Mouse (Mus musculus) MEL (cell line): ENCODE results near the gene Arf4. TPM values are rescaled to one million over a fixed set of nuclear protein-coding genes. Genes with fewer than 3 reads are reported as not detected.

Experiments
- DNase-seq: peaks from one replicate; pipeline ENCODE4 v3.0.0; 2011; ENCODE audit warnings: low read depth, low spot score
- H3K27ac ChIP-seq: 2 replicates; pipeline ENCODE4 v1.5.1; 2012; ENCODE audit warnings: low read depth, mild to moderate bottlenecking, control low read depth, low read length, moderate library complexity; ENCODE audit not compliant: control insufficient read depth
- H3K27me3 ChIP-seq, 2 experiments: fragments of 150-350 bp in 1 of 2; sonication (generic) in 1 of 2; 2 replicates each; pipeline ENCODE4 v1.6.1; 2012; ENCODE audit warnings: low read length in 2 of 2, mild to moderate bottlenecking in 2 of 2, improper control_type of control experiment in 1 of 2, moderate library complexity in 1 of 2; ENCODE audit not compliant: insufficient read depth in 2 of 2, control insufficient read depth in 1 of 2
- H3K36me3 ChIP-seq, 2 experiments: 2 replicates each; pipeline ENCODE4 v1.6.1; 2012 to 2014; ENCODE audit warnings: low read length in 2 of 2, improper control_type of control experiment in 1 of 2, inconsistent platforms in 1 of 2, mild to moderate bottlenecking in 1 of 2; ENCODE audit not compliant: insufficient read depth in 2 of 2, control insufficient read depth in 1 of 2
- H3K4me1 ChIP-seq, 2 experiments: fragments of 150-350 bp in 1 of 2; sonication (generic) in 1 of 2; 2 replicates each; pipeline ENCODE4 v1.6.1; 2012; ENCODE audit warnings: low read length in 2 of 2, improper control_type of control experiment in 1 of 2, mild to moderate bottlenecking in 1 of 2; ENCODE audit not compliant: insufficient read depth in 2 of 2, control insufficient read depth in 1 of 2
- H3K4me3 ChIP-seq, 2 experiments: fragments of 150-350 bp in 1 of 2; sonication (generic) in 1 of 2; 2 replicates each; pipeline ENCODE4 v1.5.1; 2012; ENCODE audit warnings: low read depth in 2 of 2, low read length in 2 of 2, mild to moderate bottlenecking in 2 of 2, moderate library complexity in 2 of 2, control low read depth in 1 of 2, improper control_type of control experiment in 1 of 2; ENCODE audit not compliant: control insufficient read depth in 1 of 2, insufficient read depth in 1 of 2
- H3K79me2 ChIP-seq: 2 replicates; pipeline ENCODE4 v1.6.1; 2012; ENCODE audit warnings: mild to moderate bottlenecking, low read length, moderate library complexity; ENCODE audit not compliant: control insufficient read depth, poor library complexity, insufficient read depth
- H3K9ac ChIP-seq: 2 replicates; pipeline ENCODE4 v1.6.1; 2012; ENCODE audit warnings: low read depth, mild to moderate bottlenecking, control low read depth, low read length, moderate library complexity; ENCODE audit not compliant: control insufficient read depth, poor library complexity, severe bottlenecking
- H3K9me3 ChIP-seq: fragments of 150-350 bp; sonication (generic); replicated peaks from 2 replicates; pipeline ENCODE4 v1.6.1; 2012; ENCODE audit warnings: mild to moderate bottlenecking, low read length, improper control_type of control experiment, moderate library complexity; ENCODE audit not compliant: insufficient read depth
- BHLHE40 ChIP-seq: IDR thresholded peaks from 2 replicates; pipeline ENCODE4 v1.6.1; 2012; ENCODE audit warnings: low read depth, mild to moderate bottlenecking, inconsistent platforms, low read length, improper control_type of control experiment, borderline replicate concordance
- CTCF ChIP-seq, 3 experiments: IDR thresholded peaks in 2 of 3; conservative IDR thresholded peaks in 1 of 3; 2 replicates each; pipeline ENCODE4 v1.5.1; 2011 to 2012; ENCODE audit warnings: low read length in 3 of 3, low read depth in 2 of 3, mild to moderate bottlenecking in 2 of 3, improper control_type of control experiment in 1 of 3, inconsistent platforms in 1 of 3, mixed read lengths in 1 of 3, moderate library complexity in 1 of 3; ENCODE audit not compliant: control insufficient read depth in 1 of 3, insufficient read depth in 1 of 3, poor library complexity in 1 of 3, severe bottlenecking in 1 of 3
- E2F4 ChIP-seq: IDR thresholded peaks from 2 replicates; pipeline ENCODE4 v1.6.1; 2011; ENCODE audit warnings: low read depth, low read length, improper control_type of control experiment, borderline replicate concordance
- ELF1 ChIP-seq: IDR thresholded peaks from 2 replicates; pipeline ENCODE4 v1.6.1; 2014; ENCODE audit warnings: low read depth, mild to moderate bottlenecking, inconsistent platforms, low read length, improper control_type of control experiment, moderate library complexity
- EP300 ChIP-seq, 2 experiments: IDR thresholded peaks; 2 replicates each; pipeline ENCODE4 v1.6.1; 2011; ENCODE audit warnings: improper control_type of control experiment in 2 of 2, low read length in 2 of 2, low read depth in 1 of 2, mild to moderate bottlenecking in 1 of 2
- ETS1 ChIP-seq: IDR thresholded peaks from 2 replicates; pipeline ENCODE4 v1.6.1; 2012; ENCODE audit warnings: low read depth, mild to moderate bottlenecking, inconsistent platforms, low read length, improper control_type of control experiment, moderate library complexity
- GABPA ChIP-seq: IDR thresholded peaks from 2 replicates; pipeline ENCODE4 v1.6.1; 2012; ENCODE audit warnings: low read depth, mild to moderate bottlenecking, inconsistent platforms, low read length, improper control_type of control experiment, moderate library complexity
- GATA1 ChIP-seq: IDR thresholded peaks from 2 replicates; pipeline ENCODE4 v1.6.1; 2011; ENCODE audit warnings: low read depth, low read length, improper control_type of control experiment
- JUND ChIP-seq: IDR thresholded peaks from 2 replicates; pipeline ENCODE4 v1.6.1; 2011; ENCODE audit warnings: low read depth, mild to moderate bottlenecking, improper control_type of control experiment, low read length
- MAFK ChIP-seq: IDR thresholded peaks from 2 replicates; pipeline ENCODE4 v1.6.1; 2011; ENCODE audit warnings: low read depth, mild to moderate bottlenecking, low read length, improper control_type of control experiment, borderline replicate concordance
- MAX ChIP-seq: IDR thresholded peaks from 2 replicates; pipeline ENCODE4 v1.6.1; 2011; ENCODE audit warnings: low read length, improper control_type of control experiment
- MAZ ChIP-seq: IDR thresholded peaks from 2 replicates; pipeline ENCODE4 v1.6.1; 2012; ENCODE audit warnings: low read depth, mild to moderate bottlenecking, inconsistent platforms, low read length, improper control_type of control experiment
- MEF2A ChIP-seq: IDR thresholded peaks from 2 replicates; pipeline ENCODE4 v1.6.1; 2014; ENCODE audit warnings: low read depth, mild to moderate bottlenecking, inconsistent platforms, low read length, improper control_type of control experiment; ENCODE audit not compliant: poor library complexity, insufficient replicate concordance, severe bottlenecking; ENCODE audit errors: extremely low read depth
- MYB ChIP-seq: IDR thresholded peaks from 2 replicates; pipeline ENCODE4 v1.6.1; 2011; ENCODE audit warnings: mild to moderate bottlenecking, low read depth, low read length, improper control_type of control experiment
- MYC ChIP-seq: IDR thresholded peaks from 2 replicates; pipeline ENCODE4 v1.6.1; 2011; ENCODE audit warnings: low read depth, mild to moderate bottlenecking, low read length, improper control_type of control experiment, moderate library complexity
- NELFE ChIP-seq: IDR thresholded peaks from 2 replicates; pipeline ENCODE4 v1.6.1; 2011; ENCODE audit warnings: low read depth, low read length, improper control_type of control experiment
- POLR2A ChIP-seq, 2 experiments: IDR thresholded peaks; 2 replicates each; pipeline ENCODE4 v1.6.1; 2011 to 2012; ENCODE audit warnings: low read length in 2 of 2, mild to moderate bottlenecking in 2 of 2, control low read depth in 1 of 2, improper control_type of control experiment in 1 of 2, low read depth in 1 of 2, moderate library complexity in 1 of 2; ENCODE audit not compliant: control insufficient read depth in 1 of 2, insufficient read depth in 1 of 2, poor library complexity in 1 of 2
- POLR2AphosphoS5 ChIP-seq: IDR thresholded peaks from 2 replicates; pipeline ENCODE4 v1.6.1; 2012; ENCODE audit warnings: low read depth, borderline replicate concordance, mild to moderate bottlenecking, inconsistent platforms, low read length, moderate library complexity, mixed read lengths
- RAD21 ChIP-seq: IDR thresholded peaks from 2 replicates; pipeline ENCODE4 v1.6.1; 2011; ENCODE audit warnings: mild to moderate bottlenecking, low read depth, low read length, improper control_type of control experiment
- SMC3 ChIP-seq: IDR thresholded peaks from 2 replicates; pipeline ENCODE4 v1.6.1; 2011; ENCODE audit warnings: low read depth, low read length, improper control_type of control experiment
- TAL1 ChIP-seq: IDR thresholded peaks from 2 replicates; pipeline ENCODE4 v1.6.1; 2012; ENCODE audit warnings: mild to moderate bottlenecking, inconsistent platforms, low read length, moderate library complexity, mixed read lengths
- TBP ChIP-seq: IDR thresholded peaks from 2 replicates; pipeline ENCODE4 v1.8.0; 2011; ENCODE audit warnings: low read depth, low read length, improper control_type of control experiment
- TCF12 ChIP-seq: IDR thresholded peaks from 2 replicates; pipeline ENCODE4 v1.6.1; 2014; ENCODE audit warnings: low read depth, mild to moderate bottlenecking, inconsistent platforms, low read length, improper control_type of control experiment, moderate library complexity
- UBTF ChIP-seq: IDR thresholded peaks from 2 replicates; pipeline ENCODE4 v1.6.1; 2012; ENCODE audit warnings: low read depth, mild to moderate bottlenecking, inconsistent platforms, low read length, improper control_type of control experiment, moderate library complexity, borderline replicate concordance; ENCODE audit not compliant: insufficient read depth
- USF1 ChIP-seq: IDR thresholded peaks from 2 replicates; pipeline ENCODE4 v1.6.1; 2014; ENCODE audit warnings: low read depth, mild to moderate bottlenecking, inconsistent platforms, low read length, improper control_type of control experiment, moderate library complexity
- ZC3H11A ChIP-seq: IDR thresholded peaks from 2 replicates; pipeline ENCODE4 v1.6.1; 2012; ENCODE audit warnings: low read depth, mild to moderate bottlenecking, inconsistent platforms, low read length, improper control_type of control experiment
- ZKSCAN1 ChIP-seq: IDR thresholded peaks from 2 replicates; pipeline ENCODE4 v1.6.1; 2012; ENCODE audit warnings: low read depth, mild to moderate bottlenecking, inconsistent platforms, low read length, improper control_type of control experiment, moderate library complexity
- ZNF384 ChIP-seq: IDR thresholded peaks from 2 replicates; pipeline ENCODE4 v1.6.1; 2012; ENCODE audit warnings: low read depth, mild to moderate bottlenecking, inconsistent platforms, low read length, improper control_type of control experiment
- polyA plus RNA-seq, 2 experiments: library from polyadenylated mRNA; stranded (reverse) in 1 of 2; unstranded in 1 of 2; fragments of >175 nt in 1 of 2; fragments of >200 nt in 1 of 2; gene quantifications; 2 replicates each; pipeline versions ENCODE4 v1.2.1 to v1.2.4; 2012; ENCODE audit warnings: low replicate concordance in 2 of 2, low read depth in 1 of 2; ENCODE audit not compliant: insufficient read length in 2 of 2, insufficient read depth in 1 of 2, missing spikeins in 1 of 2
- total RNA-seq: library from RNA; depleted of rRNA; stranded (reverse); fragments of 300-350 nt; gene quantifications from 2 replicates; pipeline ENCODE4 v1.2.3, GENCODE M21; 2012

The Arf4 gene
- total and polyA plus RNA-seq, 3 experiments, result 50.9 to 87.6 TPM; not detected in 1

DNA sequence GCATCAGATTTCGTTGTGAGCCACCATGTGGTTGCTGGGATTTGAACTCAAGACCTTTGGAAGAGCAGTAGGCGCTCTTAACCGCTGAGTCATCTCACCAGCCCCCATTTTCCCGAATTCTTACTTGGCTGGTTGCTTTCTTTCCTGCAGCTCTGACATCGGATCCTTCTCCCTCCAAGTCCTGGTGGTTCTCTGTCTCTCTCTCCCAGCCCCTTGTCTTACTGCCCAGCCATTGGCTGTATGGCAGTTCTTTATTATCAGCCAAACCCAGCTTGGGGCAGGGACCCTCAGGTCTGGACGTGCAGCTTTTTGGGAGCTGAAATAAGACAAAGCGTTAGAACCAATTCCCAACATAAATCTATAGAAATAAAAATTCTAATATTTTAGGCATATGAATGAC, 42.7 kb upstream of the Arf4 start:
- Histone ChIP-seq H3K9ac (peak overlapping the region; percentile 30), H3K4me3 (peak overlapping the region; percentile 34 to 37), H3K27ac (peak overlapping the region; percentile 99), H3K36me3 (peaks cover 0 to 43% of the 10 kb centered on the region in 2 experiments; a peak in 3 of 4 replicates), H3K4me1 (peaks cover 21 to 22% of the 10 kb centered on the region in 2 experiments), H3K27me3 (no peaks in the 10 kb centered on the region), H3K9me3 (no peaks in the 10 kb centered on the region), H3K79me2 (no peaks in the 10 kb centered on the region; the same call in 1 of the 2 replicates)
- TF ChIP-seq NELFE, result no peak
- TF ChIP-seq TAL1, result peak; percentile 84
- no peak for TF ChIP-seq MYC
- TF ChIP-seq POLR2A (IDR thresholded peaks at IDR 0.05; ENCODE audit: control insufficient read depth in 1 of 2, insufficient read depth in 1 of 2, low read depth in 1 of 2, low read length in 2 of 2, poor library complexity in 1 of 2), result peak in 1 of 2 experiments; percentile 31; a peak in 1 of 4 replicates
- TF ChIP-seq TCF12, result peak; percentile 53
- TF ChIP-seq EP300 (IDR thresholded peaks at IDR 0.05; ENCODE audit: low read depth in 1 of 2, low read length in 2 of 2), result peak in 1 of 2 experiments; percentile 53; a peak in 2 of 4 replicates
- TF ChIP-seq GATA1, result 0 out of 2 replicates have a peak, but pooled peaks have one; percentile 8
- TF ChIP-seq ETS1, result 0 out of 2 replicates have a peak, but pooled peaks have one; percentile 25
- peak; percentile 79 for DNase-seq

DNA sequence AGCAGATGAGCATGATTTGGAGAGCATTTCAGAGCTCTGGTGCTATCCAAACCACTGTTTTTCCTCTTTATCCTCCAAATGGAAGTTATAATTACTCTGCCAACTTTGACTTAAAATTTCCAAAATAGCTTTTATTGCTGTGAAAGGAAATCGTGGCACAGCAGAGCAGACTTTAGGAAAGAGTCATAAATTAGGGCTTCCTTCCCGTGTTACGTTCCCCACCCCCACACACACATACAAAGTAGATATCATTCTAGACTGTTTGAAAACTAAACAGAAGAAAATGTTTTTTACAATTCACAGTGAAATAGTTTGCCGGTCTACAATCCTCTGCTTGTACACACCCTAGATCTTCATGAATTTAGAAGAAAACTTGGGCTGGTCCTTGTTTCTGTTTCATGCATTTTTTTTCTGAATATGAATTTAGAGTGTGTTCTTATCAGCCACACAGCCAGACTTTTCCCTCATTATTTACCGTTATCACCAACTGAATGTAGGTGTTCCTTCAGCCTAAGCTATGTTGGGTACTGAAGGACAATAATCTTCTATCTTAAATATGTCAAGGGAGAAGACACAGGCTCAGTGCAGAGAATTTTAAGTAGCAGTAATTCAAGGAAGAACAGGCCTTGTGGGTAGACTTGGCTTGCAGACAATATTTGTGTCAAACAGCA, 42.0 kb upstream of the Arf4 start:
- H3K4me1 ChIP-seq, result peaks cover 21 to 22% of the 10 kb centered on the region in 2 experiments
- no peaks in the 10 kb centered on the region; the same call in 1 of the 2 replicates for H3K79me2 ChIP-seq
- H3K9me3 ChIP-seq, result no peaks in the 10 kb centered on the region
- H3K36me3 ChIP-seq, result peaks cover 0 to 43% of the 10 kb centered on the region in 2 experiments; a peak in 3 of 4 replicates
- H3K4me3 ChIP-seq, result peak overlapping the region; percentile 34 to 42
- H3K9ac ChIP-seq, result peak overlapping the region; percentile 63
- H3K27ac ChIP-seq, result peak overlapping the region; percentile 99
- no peaks in the 10 kb centered on the region for H3K27me3 ChIP-seq
- DNase-seq, result peak; percentile 85
- TF ChIP-seq E2F4 (no peak), MYB (peak; percentile 92), ZKSCAN1 (no peak), EP300 (IDR thresholded peaks at IDR 0.05; ENCODE audit: low read depth in 1 of 2, low read length in 2 of 2) (peak; percentile 87 to 94), MEF2A (no peak), POLR2A (IDR thresholded peaks at IDR 0.05; ENCODE audit: control insufficient read depth in 1 of 2, insufficient read depth in 1 of 2, low read depth in 1 of 2, low read length in 2 of 2, poor library complexity in 1 of 2) (peak in 1 of 2 experiments; percentile 1; a peak in 1 of 4 replicates), ETS1 (peak; percentile 84), MAZ (no peak), MAFK (peak; percentile 60; the same call in 1 of the 2 replicates), ZC3H11A (no peak; the same call in 1 of the 2 replicates), JUND (no peak), CTCF (IDR thresholded peaks at IDR 0.05 in 2 of 3, conservative IDR thresholded peaks at IDR 0.05 in 1 of 3; ENCODE audit: control insufficient read depth in 1 of 3, insufficient read depth in 1 of 3, low read depth in 2 of 3, low read length in 3 of 3, poor library complexity in 1 of 3, severe bottlenecking in 1 of 3) (no peak), UBTF (no peak), ELF1 (peak; percentile 44; the same call in 1 of the 2 replicates), TCF12 (peak; percentile 81), USF1 (no peak), TBP (peak; percentile 40; the same call in 1 of the 2 replicates), RAD21 (no peak), GATA1 (peak; percentile 91), BHLHE40 (peak; percentile 42; the same call in 1 of the 2 replicates), GABPA (no peak), SMC3 (no peak), ZNF384 (peak; percentile 93), MAX (peak; percentile 56), NELFE (no peak), POLR2AphosphoS5 (no peak)
